Mouse (Mus musculus) hindlimb bud, embryonic 11.5 days (tissue): ENCODE measurements around the gene Pcca.
A peak's percentile ranks its signal among the peaks of the same experiment; 100 is the strongest.

Experiments
- DNase-seq: peaks from one replicate; pipeline ENCODE4 v3.0.0-alpha.2; 2012; ENCODE audit warnings: low read depth, low spot score; ENCODE audit errors: extremely low spot score

Pcca gene

DNA sequence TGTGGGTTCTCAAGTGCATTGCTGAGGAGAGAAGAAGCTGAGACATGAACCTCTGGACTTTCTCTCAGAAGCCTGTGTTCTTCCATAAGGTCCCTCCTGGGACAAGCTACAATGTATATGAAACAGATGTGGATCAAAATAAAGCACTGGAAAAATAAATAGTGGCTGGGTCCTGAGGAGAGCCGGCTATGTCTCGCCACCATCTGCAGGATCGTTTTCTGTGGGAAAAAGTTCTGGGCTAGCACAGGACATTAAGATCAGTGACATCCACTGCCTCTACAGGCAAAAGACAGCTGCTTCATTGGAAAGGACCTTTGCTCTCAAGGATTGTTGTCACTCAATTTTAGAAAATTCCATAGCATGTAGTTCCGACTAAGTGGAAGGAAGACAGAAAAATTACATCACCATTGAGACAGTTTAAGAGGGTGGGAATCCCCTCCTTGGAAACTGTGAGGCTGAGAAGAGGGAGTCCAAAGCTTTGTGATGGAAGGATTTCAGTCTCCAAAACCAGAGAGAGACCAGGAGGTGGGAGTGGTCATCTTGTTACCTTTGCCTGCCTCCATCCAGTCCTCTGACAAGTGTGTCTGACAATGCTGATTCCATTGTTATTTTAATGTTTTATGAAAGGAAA is 196.9 kb downstream of the Pcca start:
- no peak for DNase-seq

DNA sequence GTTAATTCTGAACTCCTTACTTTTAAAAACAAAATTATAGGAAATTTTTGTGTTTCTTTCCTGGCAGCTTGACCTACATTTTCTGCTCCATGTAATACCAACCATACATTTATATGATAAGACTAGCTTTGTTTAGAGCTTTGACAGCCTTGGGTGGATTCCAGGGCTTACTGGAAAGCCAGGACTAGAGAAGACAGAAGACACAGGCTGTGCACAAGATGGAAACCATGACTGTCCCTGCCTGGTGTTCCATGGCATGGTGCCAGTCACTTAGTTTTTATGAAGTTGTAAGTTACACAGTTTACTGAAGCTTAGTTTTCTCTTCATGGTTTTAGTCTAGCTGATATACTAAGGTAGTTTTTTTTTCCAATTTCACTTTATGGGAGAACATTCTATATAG is 202.7 kb downstream of the Pcca start:
- no peak for DNase-seq

DNA sequence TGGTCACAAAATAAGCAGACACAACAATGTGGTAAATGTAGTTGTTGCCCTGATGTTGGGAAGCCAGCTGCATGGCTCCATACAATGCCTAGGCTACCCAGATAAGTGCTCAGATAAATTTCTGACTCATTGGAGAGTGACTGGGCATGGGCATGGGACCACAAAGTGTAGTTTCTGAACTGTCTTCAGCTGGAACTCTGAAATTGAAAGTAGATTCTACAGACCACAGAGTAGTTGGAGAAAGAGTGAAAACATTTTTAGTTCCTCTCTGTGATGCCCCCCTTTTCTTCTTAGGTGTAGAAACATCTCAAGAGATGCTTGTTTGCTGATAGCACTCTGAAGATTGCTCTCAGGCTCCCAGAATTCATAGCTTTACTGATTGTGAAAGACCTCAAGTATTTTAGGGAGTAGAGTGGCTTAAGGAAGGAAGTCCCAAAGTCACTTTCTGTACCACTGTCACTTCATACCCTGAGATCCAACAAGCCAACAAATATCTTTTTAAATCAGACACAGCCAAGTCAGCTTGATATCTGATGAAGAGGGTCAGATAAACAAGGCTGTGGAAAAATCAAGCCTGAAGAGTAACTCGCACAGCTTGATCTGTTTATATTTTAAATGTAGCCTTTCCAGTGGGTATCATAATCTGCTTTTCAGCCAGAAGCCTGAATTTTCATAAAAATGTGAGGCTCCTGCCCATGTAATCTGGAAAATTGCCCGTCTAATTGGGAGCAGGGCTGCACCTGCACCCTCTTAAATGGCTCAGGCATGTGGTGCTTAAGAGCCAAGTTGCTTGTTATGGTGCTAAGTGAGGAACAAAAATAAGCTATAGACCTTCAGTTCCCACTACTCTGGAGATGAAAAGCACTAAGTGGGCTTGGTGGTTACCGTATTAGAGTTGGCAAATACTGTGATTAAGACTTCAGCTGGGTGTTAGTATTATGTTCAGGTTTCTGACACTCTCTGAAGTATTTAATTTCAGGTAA is 214.0 kb downstream of the Pcca start:
- no peak for DNase-seq

DNA sequence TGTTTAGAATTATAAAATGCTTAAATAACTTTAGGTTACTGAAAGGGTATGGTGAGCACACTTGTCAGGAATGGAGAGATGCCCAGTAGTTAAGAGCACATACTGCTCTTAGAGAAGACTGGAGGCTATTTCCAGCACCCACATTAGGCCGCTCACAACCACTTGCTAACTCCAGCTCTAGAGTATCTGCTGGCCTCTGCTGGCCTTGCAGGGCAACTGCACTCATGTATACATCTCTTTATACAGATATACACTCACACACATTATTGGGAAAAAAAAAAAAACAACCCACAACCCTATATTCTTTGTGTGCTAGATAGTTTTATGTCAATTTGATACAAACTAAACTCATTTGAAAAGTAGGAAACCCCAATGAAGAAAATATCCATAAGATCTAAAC is 217.4 kb downstream of the Pcca start:
- no peak for DNase-seq

DNA sequence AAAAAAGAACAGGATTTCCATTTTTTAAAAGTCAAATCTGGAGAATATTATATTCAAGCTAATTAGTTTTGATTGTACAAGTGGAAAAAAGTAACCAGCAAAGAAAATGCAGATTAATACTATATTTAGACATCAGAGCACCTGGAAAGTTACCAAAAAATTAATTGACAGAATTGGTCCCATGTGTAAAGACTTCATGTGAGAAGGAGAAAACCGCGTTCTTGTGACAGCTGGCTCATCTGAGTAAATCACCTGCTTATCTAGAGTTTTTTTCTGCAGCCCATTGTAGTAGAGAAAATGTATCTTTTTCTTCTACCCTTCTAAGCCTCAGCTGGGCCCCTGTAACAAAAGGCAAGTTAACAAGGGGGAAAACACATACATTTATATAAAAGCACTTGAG is 219.2 kb downstream of the Pcca start:
- no peak for DNase-seq

DNA sequence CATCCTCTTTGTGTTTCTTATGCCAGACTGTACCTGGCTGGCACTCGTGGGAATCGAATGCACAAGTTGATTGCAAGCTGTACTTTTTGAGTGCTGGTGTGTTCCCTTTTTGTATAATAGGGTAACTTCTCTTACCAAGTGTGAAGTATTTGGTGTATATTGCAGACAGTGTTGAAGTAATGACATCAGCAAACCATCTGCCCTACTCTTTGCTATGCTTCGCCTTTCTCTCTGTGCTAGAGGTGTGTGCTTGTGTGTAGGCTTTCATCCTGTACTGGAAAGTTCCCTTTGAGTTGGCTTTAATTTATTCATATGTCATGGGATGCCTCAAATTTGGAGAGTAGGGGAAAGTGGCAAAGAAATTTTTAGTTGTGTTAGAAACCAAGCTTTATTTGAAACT is 220.2 kb downstream of the Pcca start:
- DNase-seq, result no peak

DNA sequence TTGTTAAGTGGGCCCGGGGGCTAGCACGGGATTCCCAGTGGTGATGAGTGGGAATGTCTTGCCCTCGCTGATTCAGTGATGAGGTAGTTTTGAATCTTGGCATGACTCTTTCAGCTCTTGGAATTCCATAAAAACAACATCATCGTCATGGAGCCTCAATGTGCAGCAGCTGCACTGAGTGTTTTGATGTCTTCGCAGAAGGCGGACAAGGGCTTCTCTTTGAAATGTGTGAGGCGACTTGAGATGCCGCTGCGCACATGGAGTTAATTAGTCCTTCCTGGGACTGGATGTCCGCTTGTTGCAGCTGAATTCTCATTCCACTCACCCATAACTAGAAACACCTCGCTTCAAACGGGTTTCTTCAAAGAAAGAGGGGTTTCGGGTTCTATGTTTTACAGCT is 221.4 kb downstream of the Pcca start:
- DNase-seq, result peak; percentile 30

DNA sequence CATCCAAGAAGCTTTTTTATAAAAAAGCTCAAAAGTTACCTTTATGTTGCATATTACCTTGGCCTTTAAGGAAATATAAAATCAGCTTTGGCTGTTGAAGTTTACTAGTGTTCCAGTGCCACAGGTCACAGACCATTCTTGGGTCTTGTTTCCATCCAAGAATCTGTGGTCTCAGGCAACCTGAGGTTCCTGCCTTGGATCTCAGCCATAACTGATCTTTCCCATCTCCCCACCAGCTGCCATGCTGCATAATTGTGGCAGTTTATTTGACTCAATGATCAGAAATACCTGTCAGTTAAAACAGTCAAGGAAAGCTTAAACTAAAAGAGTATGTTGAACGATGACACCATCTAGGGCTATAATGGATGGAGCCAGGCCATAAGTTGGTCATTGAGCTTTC is 222.5 kb downstream of the Pcca start:
- no peak for DNase-seq

DNA sequence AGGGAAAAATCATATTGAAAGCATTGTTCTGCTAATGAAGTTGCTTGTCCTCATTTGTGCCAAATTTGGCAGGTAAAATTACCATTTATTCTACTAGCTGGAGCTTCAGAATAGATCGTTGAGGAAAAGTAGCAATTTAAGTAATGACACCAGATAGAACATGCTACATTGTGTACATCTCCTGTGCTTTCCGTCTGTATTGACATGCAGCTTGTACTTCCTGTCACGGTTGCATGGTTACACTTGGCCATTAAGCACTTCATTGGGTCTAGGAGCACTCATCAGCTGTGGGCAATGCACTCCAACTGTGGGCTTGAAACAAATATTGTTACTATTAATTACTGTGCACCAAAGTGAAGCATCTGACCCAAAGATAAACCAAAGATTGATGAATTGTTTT is 225.8 kb downstream of the Pcca start:
- no peak for DNase-seq

DNA sequence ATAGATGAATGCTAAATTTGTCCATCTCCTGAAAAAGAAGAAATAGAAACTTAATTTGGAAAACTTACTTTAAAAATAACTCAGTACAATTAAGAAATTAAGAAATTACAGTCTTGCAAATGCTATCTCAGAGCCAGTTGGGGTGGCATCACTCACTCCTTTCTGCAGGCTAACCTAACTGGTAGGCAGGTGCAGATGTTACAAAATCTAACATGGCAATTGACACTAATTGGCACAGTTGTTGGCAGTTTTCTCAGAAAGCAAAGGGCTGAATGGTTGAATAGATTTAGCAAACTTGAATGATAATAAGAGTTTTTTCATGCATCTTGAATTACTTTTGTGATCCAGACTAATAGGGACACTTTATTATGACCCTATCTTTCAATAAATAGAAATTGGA is 226.7 kb downstream of the Pcca start:
- DNase-seq, result no peak

DNA sequence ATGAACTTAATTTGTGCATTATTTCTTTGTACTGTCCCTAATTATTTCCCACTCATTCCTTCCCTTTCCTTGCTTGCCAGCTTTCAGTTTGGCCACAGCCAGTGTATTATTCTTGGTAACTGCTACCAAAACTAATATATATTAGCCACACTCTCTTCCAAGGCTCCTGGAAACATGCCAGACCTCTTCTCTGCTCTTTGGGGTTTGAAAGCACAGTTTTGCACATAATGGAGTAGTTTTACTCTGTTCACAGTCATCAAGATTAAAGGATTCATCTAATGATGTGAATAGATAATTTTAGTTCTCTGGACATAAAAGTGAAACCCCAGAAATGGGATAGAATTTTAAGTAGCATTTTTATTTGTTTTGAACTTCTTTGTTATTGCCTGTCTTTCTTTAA is 228.5 kb downstream of the Pcca start:
- DNase-seq, result no peak

DNA sequence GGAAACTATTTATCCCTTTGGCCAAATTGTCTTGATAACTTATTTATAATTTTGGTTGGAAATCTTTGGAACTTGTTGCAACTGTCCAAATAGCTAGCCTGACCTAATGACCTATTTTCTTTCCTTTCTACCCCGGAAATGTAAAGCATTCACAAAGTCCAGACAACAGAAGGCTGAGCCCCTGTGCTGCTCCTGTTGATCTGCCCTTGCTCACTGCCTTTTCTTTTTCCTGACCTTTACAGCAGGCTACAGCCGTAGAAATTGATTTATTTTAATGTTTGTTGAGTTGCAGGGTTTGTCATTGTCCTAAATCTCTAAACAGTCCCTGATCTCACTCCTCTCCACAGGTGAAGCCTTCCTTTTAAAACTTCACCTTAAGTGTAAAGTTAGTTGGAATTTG is 231.8 kb downstream of the Pcca start:
- no peak for DNase-seq

DNA sequence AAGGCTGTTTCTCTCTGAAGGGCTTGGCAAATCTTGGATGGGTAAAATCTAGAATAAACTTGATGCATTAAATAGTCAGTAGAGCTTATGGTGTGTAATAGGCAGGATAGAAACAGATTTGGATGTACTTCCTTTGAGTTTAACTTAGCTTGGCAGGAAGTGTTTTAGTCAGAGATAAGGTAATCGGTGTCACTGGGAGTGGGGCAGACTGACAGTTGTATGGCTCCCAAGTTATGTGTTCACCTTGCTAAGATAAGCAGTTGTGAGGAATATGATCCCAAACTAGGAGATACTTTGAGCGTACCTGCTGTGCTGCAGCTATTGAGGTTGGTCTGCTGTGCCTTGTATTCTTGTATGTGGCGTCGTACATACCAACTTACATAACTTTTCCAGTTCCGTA is 232.3 kb downstream of the Pcca start:
- DNase-seq, result no peak

DNA sequence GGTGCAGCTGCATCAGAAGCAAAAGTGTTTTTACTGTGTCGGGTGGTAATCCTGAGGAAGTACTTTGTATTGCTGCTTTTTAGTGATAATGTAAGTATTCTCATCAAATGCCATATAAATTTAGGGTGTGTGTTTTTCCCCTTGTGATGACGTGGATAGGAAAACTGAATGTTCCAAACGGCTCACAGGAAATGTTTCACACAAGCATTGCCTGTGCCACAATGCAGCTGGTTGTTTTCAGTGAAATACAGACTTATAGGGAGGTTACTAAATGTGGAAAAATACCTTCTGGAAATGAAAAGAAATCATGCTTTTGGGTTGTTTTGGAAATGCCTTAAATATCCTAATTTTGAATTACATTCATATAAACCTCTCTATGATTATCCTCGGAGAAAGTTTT is 250.6 kb downstream of the Pcca start:
- DNase-seq, result no peak

DNA sequence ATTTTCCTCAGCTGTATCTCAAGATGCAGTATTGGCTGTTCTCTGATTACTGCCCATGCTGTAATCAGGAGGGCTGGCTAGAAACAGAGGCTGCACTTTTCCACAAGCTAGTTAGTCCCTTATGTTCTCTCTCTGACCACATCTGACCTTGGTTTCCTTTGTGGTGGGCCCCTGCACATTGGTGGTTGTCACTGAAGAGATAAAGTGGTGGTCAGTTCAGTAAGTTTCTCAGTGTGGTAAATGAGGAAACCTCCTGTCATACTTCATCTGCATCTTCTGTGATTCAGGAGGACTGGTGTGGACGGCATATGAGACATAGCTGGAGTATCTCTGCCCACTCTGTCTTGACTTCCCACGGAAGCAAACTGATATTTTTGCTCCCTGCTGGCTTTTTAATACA is 254.1 kb downstream of the Pcca start:
- DNase-seq, result no peak

DNA sequence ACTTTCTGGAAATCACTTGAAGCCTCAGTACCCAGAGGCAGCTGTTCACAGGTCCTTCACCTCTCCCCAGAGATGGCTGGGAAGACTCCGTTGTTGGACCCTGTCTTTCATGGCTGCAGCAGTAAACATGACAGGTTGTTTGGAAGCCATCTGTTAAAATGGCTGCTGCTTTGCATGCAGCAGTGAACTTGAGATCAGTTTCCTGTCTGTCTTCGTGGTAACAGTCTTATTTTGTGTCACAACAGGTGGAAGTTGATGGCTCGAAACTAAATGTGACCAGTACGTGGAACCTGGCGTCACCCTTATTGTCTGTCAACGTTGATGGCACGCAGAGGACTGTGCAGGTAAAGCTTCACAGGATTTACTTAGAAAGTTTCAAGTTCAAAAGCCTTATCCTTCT is 256.0 kb downstream of the Pcca start:
- no peak for DNase-seq

DNA sequence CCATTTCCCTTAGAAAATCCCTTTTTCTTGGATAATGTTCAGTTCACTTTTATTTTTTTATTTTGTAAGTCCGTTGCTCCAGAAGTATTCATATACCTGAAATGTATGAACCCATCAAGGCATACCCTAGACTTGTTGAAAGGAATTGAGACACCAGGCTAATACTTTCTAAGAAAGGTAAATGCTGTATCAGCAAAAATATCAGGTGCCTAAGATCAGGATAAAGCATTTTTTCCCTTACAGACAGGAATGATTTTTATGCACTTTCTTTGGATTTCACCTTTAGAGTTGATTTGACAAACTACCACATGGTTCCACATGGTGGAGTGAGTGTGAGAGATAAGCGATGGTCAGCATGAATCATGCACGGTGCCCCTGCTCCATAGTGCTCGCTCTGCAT is 259.2 kb downstream of the Pcca start:
- DNase-seq, result no peak

DNA sequence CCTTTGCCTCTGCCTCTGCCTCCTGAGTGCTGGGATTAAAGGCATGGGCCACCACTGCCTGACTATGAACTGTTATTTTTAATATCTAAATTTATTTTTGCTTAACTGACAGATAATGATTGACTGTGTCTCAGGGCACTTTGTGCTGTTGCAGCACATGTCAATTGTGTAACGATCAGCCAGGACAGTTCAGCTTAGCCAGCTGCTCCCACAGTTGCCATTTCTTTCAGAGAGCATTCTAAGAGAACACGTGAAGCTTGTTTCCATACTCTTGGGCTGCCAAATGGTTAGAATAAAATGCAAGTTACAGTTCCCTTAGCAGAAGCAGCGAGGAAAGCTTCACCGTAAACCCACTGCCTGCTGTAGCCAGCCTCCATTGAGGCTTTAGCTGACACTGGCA is 266.2 kb downstream of the Pcca start:
- no peak for DNase-seq

DNA sequence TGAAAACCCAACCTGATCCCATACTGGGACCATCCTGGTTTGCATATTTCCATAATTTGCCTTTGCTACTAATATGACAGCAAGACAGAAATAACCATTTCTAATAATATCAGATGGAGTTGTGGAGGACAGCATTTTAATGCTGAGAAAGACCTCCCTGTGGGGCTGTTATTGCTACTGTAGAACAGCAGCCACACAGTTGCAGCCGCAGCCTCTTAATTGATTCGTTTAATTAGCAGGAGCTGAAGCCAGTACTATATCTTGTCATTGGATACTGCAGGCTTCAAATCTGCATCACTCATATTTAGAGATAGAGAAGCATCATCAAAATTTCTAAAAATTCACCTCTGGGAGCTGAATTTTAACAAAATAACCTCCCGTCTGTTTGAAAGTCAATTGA is 286.9 kb downstream of the Pcca start:
- DNase-seq, result no peak

DNA sequence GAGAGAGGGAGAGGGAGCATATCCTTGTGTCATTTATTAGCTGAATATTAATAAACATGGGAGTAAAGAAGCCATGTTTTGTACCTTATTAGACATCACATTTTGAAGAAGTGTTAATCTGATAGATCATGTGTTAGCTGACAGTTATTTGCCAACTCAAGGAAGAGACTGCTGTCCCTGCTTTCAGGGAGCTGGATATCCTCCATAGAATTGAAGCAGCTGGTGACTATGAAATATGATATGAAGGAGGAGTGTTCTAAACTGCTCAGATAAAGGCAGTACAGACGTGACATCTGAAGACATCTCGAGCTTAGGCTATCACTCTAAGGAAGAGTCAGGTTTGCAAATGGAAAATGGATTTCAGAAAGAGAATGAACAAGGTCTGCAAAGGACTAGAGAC is 289.7 kb downstream of the Pcca start:
- no peak for DNase-seq

DNA sequence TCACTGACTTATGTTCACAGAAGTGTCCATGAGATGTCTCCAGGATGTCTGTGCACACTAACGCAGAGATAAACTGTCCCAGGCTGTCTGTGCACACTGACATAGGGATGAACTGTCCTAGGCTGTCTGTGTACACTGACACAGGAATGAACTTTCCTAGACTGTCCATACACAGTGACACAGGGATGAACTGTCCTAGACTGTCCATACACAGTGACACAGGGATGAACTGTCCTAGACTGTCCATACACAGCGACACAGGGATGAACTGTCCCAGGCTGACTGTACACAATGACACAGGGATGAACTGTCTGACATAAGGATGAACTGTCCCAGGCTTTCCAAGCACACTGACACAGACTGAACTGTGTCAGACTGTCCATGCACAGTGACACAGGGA is 291.3 kb downstream of the Pcca start:
- DNase-seq, result no peak

DNA sequence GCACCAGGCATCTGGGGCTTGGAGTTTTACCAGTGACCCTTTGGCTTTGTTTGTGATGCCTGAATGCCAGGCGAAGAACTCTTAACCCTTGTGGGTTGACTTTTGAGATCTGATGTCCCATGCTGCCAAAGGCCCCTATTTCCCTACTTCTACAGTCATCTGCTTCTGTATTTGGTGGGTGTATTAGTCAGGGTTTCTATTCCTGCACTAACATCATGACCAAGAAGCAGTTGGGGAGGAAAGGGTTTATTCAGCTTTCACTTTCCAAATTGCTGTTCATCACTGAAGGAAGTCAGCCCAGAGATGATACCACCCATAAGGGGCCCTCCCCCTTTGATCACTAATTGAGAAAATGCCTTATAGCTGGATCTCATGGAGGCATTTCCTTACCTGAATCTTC is 296.3 kb downstream of the Pcca start:
- no peak for DNase-seq

DNA sequence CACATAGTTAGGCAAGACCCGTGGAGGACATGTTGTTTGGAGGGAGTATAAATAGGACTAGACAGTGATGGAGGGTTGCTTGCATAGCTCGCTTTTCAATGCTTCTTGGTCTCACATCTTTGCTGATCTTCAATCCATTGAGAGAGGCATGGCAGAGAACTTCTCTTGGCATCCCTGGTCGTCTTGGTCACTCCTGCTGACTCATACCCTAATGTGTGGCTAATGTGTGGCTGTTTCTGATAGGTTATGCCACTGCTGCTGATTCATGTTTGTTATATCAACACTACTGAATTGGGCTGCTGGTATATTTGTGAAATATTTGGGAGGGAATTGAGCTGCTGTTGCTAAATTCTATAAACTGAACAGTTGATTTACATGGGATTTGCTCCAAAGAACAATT is 299.5 kb downstream of the Pcca start:
- no peak for DNase-seq
